Mouse (Mus musculus) cerebral cortex, adult 2 months (tissue): Measurements from ENCODE around the gene Speg.

ENCODE experiments used
- WGBS: fragments of 180-500 bp; shearing (Covaris S2); methylation state at CpG from one replicate; pipeline ENCODE4 v1.1.7; 2018; 5-methylcytosine and 5-hydroxymethylcytosine counted together

Gene Speg

GRCm38 (mm10) chr1:75460297-75460696 is 85.2 kb downstream of the Speg start:
- 26% methylated on average over 7 of the region's 7 CpGs for WGBS

GRCm38 (mm10) chr1:75462636-75463035 is 87.5 kb downstream of the Speg start:
- WGBS: 86% methylated on average over 1 of the region's 1 CpGs

- 82% methylated on average over 5 of the region's 5 CpGs for WGBS
These were observed 88.6 kb downstream of the Speg start for GRCm38 (mm10) chr1:75463652-75464204.

GRCm38 (mm10) chr1:75467215-75467927 is 92.3 kb downstream of the Speg start:
- 6% methylated on average over 14 of the region's 14 CpGs for WGBS

GRCm38 (mm10) chr1:75469287-75469825 is 94.3 kb downstream of the Speg start:
- 83% methylated on average over 17 of the region's 17 CpGs for WGBS

- WGBS: 90% methylated on average over 11 of the region's 11 CpGs
These were observed 101.3 kb downstream of the Speg start for GRCm38 (mm10) chr1:75476441-75476840.

- 6% methylated on average over 35 of the region's 35 CpGs for WGBS
These were observed 102.3 kb downstream of the Speg start for GRCm38 (mm10) chr1:75477264-75477965.

GRCm38 (mm10) chr1:75477966-75478290 is 102.8 kb downstream of the Speg start:
- WGBS: 23% methylated on average over 3 of the region's 3 CpGs

GRCm38 (mm10) chr1:75478497-75478896 is 103.4 kb downstream of the Speg start:
- WGBS: under 1% methylated on average over 23 of the region's 25 CpGs

GRCm38 (mm10) chr1:75478916-75479634 is 104.0 kb downstream of the Speg start, which contains the start of the genes Chpf and Tmem198:
Gene Chpf (minus strand): TSS chr1:75479307.
Gene Tmem198 (plus strand): TSS chr1:75479532.
- 1% methylated on average over 76 of the region's 76 CpGs for WGBS

- WGBS: 1% methylated on average over 24 of the region's 24 CpGs
These were observed 104.5 kb downstream of the Speg start for GRCm38 (mm10) chr1:75479635-75479989.

GRCm38 (mm10) chr1:75480036-75480435 is 104.9 kb downstream of the Speg start:
- WGBS: 10% methylated on average over 13 of the region's 13 CpGs

- 47% methylated on average over 7 of the region's 7 CpGs for WGBS
These were observed 105.6 kb downstream of the Speg start for GRCm38 (mm10) chr1:75480735-75481134.
